Mouse (Mus musculus) ES-Bruce4 (cell line): ENCODE results near the gene Ndufa11.

Experiments
- CTCF ChIP-seq: IDR thresholded peaks from one replicate; pipeline ENCODE4 v1.8.1; 2011; ENCODE audit warnings: low read depth, low read length
- EP300 ChIP-seq: IDR thresholded peaks from 2 replicates; pipeline ENCODE4 v1.6.1; 2011; ENCODE audit warnings: low read depth, low read length; ENCODE audit not compliant: insufficient read depth
- POLR2A ChIP-seq: IDR thresholded peaks from one replicate; pipeline ENCODE4 v1.8.1; 2011; ENCODE audit warnings: low read length; ENCODE audit not compliant: insufficient read depth

DNA sequence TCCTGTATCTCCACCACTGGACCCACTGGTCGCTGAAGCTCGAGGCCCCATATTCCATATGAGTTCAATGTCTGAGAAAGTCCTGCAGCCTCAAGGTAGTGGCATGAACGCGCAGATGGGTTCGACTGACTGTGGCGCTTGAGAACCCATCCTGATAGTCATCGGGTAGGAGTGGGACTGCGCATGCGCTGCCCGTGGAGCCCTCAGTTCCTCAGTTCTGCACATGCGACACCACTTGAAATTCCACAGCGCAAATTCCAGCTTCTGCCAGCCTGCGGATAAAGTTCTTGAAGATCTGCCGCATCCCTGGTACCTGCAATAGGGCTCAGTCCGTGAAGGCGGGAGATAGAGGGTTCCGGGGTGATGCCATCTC, 23.2 kb downstream of the Ndufa11 start:
- TF ChIP-seq EP300 = no peak
- TF ChIP-seq CTCF = no peak
- no peak for TF ChIP-seq POLR2A
